Mouse (Mus musculus) left cerebral cortex, adult 2 months (tissue): ENCODE measurements around the gene Epha4. TPM values are rescaled to one million over a fixed set of nuclear protein-coding genes. Genes with fewer than 3 reads are reported as not detected.
A peak's percentile ranks its signal among the peaks of the same experiment; 100 is the strongest.

Experiments used
- DNase-seq, 2 experiments: peaks; one replicate each; pipeline ENCODE4 v3.0.0; 2021 to 2022; ENCODE audit warnings: low spot score in 2 of 2, mixed read lengths in 1 of 2; ENCODE audit errors: extremely low spot score in 1 of 2
- H3K27ac ChIP-seq: fragments of 200-600 bp; 2 replicates; pipeline ENCODE4 v1.8.1; 2022
- H3K4me3 ChIP-seq: fragments of 200-600 bp; 2 replicates; pipeline ENCODE4 v1.8.1; 2022
- CTCF ChIP-seq: fragments of 200-600 bp; IDR thresholded peaks from 2 replicates; pipeline ENCODE4 v1.8.1; 2022; ENCODE audit warnings: antibody characterized with exemption, mild to moderate bottlenecking, moderate library complexity
- intact Hi-C: fragments of 180-260 bp; cut with DNase I; formaldehyde crosslinking; loops from one replicate; pipeline ENCODE4 v1.15.1; 2025
- total RNA-seq, 2 experiments: library from RNA; stranded (reverse); gene quantifications; 2 replicates each; pipeline ENCODE4 v1.2.3; 2021

Epha4 gene
- total RNA-seq, 2 experiments from 2014 or later: 173 to 174 TPM

GRCm38 (mm10) chr1:77437881-77438610, 76.8 kb downstream of the Epha4 start:
- intact Hi-C loops: no loop called here
- H3K27ac ChIP-seq: no peak overlapping the region

DNA sequence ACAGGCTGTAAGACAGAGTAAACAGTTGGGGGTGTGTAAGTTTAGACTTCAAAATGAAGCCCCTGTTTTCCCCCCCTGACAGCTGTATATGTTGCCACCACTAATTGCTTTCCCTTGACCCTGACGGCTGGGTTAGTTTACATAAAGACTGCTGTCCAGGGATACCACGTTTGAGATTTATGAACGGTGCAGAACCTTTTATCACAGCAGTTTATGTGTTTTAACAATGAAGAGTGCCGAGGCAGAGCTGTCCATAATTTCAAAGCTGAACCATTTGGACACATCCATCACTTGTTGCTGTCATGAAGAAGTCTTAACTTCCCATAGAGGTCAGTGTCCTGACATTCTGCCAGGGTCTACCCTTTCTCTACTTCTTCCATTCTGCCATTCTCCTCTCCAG, 79.8 kb downstream of the Epha4 start:
- intact Hi-C loops: no loop called here
- Histone ChIP-seq H3K27ac (no peak overlapping the region), H3K4me3 (no peak overlapping the region)
- no peak for DNase-seq
- TF ChIP-seq CTCF: no peak

More at GRCm38 (mm10) chr1:77437881-77438610, 76.8 kb downstream of the Epha4 start:
- no peak overlapping the region for H3K4me3 ChIP-seq
- TF ChIP-seq CTCF: no peak
- DNase-seq: no peak

- H3K4me3 ChIP-seq: no peak overlapping the region
- H3K27ac ChIP-seq: no peak overlapping the region
- intact Hi-C loops: no loop called here
- peak; percentile 13 for TF ChIP-seq CTCF
- DNase-seq: no peak
Measured at GRCm38 (mm10) chr1:77433148-77433547, 81.7 kb downstream of the Epha4 start.

DNA sequence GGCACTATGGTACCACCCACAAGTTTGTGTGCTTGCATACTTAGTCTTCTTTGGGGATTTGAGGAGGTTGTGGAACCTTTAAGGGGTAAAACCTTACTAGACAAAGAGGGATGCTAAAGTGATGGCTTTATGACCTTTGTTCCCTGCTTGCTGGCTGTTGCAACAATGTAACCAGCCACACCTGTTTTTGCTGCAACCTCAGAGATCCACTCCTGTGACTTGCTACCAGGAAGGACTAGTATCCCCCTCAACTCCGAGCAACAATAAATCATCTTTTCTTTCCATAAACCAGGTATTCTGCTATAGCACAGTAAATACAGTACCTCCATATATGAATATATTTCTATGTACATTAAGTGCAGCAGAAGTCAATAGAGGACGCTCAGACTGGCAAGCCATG, 82.4 kb downstream of the Epha4 start:
- TF ChIP-seq CTCF: no peak
- intact Hi-C loops: no loop called here
- no peak for DNase-seq
- Histone ChIP-seq H3K27ac (no peak overlapping the region), H3K4me3 (no peak overlapping the region)

DNA sequence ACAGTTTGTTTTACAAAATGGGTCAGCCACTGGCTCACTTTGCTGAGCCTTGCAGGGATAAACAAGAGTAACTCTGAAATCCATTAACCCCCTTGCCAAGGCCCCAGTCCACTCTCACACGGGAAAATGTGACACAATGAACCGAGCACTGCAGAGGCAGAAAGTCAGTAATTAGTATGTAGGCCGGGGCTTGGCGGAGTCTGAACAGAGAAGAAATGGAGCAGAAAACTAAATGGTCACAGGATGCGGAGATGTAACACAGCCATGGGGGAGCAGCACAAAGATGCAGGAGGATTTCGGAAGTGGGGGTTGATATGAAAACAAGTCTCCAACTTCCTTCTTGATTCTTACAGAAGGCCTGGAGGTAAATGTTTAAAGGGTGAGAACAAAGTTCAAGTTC, 85.7 kb downstream of the Epha4 start:
- no peak for DNase-seq
- Histone ChIP-seq H3K27ac (no peak overlapping the region), H3K4me3 (no peak overlapping the region)
- TF ChIP-seq CTCF: no peak
- intact Hi-C loops: no loop called here

DNA sequence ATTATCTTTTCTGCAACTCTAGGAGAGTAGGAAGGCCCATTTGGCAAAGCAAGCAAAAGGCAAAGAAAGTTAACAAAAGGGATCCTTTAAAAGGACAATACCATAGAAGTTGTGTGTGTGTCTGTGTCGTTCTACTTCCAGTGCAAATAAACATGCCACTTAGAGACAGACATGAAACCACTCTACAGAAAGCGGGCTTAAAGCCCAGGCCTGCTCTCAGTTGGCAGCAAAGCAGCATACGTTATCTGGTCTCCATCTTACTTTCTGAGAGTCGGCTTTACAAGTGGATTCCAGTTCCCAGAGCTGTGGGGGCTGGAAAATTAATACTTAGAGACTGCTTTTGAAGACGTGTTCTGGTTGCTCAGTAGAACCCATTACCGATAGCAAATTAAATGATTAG, 87.9 kb downstream of the Epha4 start:
- DNase-seq: no peak
- intact Hi-C loops: no loop called here
- Histone ChIP-seq H3K27ac (no peak overlapping the region), H3K4me3 (no peak overlapping the region)
- no peak for TF ChIP-seq CTCF

- intact Hi-C loops: no loop called here
- Histone ChIP-seq H3K4me3 (no peak overlapping the region), H3K27ac (no peak overlapping the region)
- no peak for DNase-seq
- TF ChIP-seq CTCF: no peak
Measured at GRCm38 (mm10) chr1:77425171-77425570, 89.7 kb downstream of the Epha4 start.

DNA sequence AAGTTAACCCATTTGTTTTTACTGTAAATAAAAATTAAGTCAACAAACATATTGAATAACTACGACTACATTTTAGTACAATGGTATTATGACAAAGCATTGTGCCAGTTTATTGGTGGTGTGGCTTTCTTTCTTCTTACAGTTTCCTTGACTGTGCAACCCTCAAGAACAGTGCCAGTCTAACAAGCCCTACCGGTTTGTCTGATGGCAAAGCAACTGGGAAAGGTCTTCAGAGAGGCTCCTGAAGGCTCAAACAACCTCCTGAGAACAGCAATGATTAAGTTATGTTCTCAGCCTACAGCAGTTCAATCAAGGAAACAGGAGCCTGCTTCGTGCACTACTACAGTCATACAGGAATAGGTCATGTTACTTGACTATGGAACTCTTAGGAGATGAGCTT, 93.8 kb downstream of the Epha4 start:
- Histone ChIP-seq H3K27ac (no peak overlapping the region; the same call in 1 of the 2 replicates), H3K4me3 (no peak overlapping the region)
- TF ChIP-seq CTCF: no peak
- intact Hi-C loops: no loop called here
- DNase-seq: no peak

- no peak for DNase-seq
- intact Hi-C loops: no loop called here
- Histone ChIP-seq H3K27ac (peak overlapping the region; percentile 38; the same call in 1 of the 2 replicates), H3K4me3 (no peak overlapping the region)
- no peak for TF ChIP-seq CTCF
Measured at GRCm38 (mm10) chr1:77420348-77420747, 94.5 kb downstream of the Epha4 start.

GRCm38 (mm10) chr1:77416872-77417271, 98.0 kb downstream of the Epha4 start:
- no peak for TF ChIP-seq CTCF
- intact Hi-C loops: no loop called here
- no peak overlapping the region; the same call in 1 of the 2 replicates for H3K27ac ChIP-seq
- DNase-seq: no peak
- H3K4me3 ChIP-seq: no peak overlapping the region

DNA sequence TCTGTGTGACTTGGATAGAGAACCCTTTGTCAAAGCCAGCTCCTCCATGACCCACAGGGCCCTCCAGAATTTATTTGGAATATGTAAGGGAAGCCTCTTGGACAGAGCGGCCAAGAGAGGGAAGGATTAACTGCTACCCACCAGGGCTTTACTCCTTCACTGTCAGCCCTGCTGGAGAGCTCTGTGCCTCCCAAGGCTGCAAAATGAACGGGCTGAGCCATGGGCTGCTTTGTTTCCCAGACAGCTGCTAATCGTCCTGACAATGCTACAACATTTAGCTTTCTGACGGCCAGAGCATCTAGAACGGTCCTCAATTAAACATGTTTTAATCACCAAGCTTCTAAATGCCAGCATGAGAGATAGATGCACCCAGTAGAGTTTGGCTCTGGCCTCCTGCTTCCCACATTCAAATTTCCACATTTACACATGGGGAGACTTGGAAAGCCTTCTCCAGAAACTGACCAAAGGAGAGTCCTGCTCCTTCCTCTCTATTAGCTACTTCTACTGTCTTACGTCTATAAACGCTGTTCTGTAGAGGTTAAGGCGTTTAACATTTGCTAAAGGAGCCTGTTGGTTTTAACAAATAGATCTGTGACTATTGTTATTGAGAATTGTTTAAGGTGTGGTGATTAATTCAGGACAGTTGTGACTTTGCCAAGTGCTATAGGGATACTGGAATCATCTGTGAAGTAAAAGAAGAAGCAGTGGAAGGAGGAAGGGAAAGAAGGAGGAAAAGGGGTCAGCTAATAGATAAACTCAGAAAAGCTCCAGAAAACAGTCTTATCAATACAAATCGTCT, 101.8 kb downstream of the Epha4 start:
- intact Hi-C loops: no loop called here
- no peak for TF ChIP-seq CTCF
- DNase-seq: no peak
- Histone ChIP-seq H3K27ac (no peak overlapping the region), H3K4me3 (no peak overlapping the region)

GRCm38 (mm10) chr1:77412285-77412684, 102.6 kb downstream of the Epha4 start:
- intact Hi-C loops: no loop called here
- no peak; the same call in 1 of the 2 replicates for TF ChIP-seq CTCF
- Histone ChIP-seq H3K27ac (0 out of 2 replicates have a peak overlapping the region, but pooled peaks have one; percentile 33), H3K4me3 (no peak overlapping the region)
- DNase-seq: no peak

DNA sequence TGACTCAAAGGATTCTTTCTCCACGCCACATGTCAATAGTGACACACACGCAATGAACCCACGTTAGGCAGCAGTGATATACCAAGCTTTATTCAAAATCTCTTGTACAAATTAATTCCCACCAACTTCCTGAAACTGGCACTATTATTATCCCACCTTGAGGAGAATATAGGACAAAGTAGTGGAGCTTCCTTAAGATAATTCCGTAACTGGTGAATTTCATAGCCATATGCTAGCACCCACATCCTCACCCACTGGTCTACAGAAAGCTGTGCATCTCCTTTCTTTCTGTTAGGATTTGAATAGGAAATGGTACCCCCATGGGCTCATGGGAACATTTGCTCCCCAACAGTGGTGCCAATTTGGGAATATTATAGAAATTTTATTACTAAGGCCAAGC, 103.7 kb downstream of the Epha4 start:
- Histone ChIP-seq H3K4me3 (no peak overlapping the region), H3K27ac (peak overlapping the region; percentile 29; the same call in 1 of the 2 replicates)
- no peak for DNase-seq
- no peak for TF ChIP-seq CTCF
- intact Hi-C loops: loop anchor here (2.0 kb wide), 1 partner anchor 102 kb away; no protein-coding TSS in a partner anchor
